Mouse (Mus musculus): ENCODE results near the gene Spata48.
A peak's percentile ranks its signal among the peaks of the same experiment; 100 is the strongest.

The Spata48 gene

GRCm38 (mm10) chr11:11461635-11462560, at the start of gene Spata48, which contains the start of gene Zpbp:
Spata48 (plus strand) TSS chr11:11462094.
Zpbp (minus strand) TSS chr11:11462408.
- peak; percentile 88 to 94 for DNase-seq (ENCODE audit: low read depth in 1 of 2, low spot score in 2 of 2)

GRCm38 (mm10) chr11:11414188-11414587, 47.7 kb upstream of the Spata48 start:
- no peak for DNase-seq (ENCODE audit: low read depth in 1 of 2, low spot score in 2 of 2)

GRCm38 (mm10) chr11:11417356-11417755, 44.5 kb upstream of the Spata48 start:
- no peak for DNase-seq (ENCODE audit: low read depth in 1 of 2, low spot score in 2 of 2)

- no peak for DNase-seq (ENCODE audit: low read depth in 1 of 2, low spot score in 2 of 2)
Observed at GRCm38 (mm10) chr11:11455037-11455436, 6.9 kb upstream of the Spata48 start.

GRCm38 (mm10) chr11:11462561-11462890, 632 bp downstream of the Spata48 start:
- DNase-seq (ENCODE audit: low read depth in 1 of 2, low spot score in 2 of 2): no peak

- DNase-seq (ENCODE audit: low read depth in 1 of 2, low spot score in 2 of 2): no peak
Observed at GRCm38 (mm10) chr11:11468924-11469323, 7.0 kb downstream of the Spata48 start.

GRCm38 (mm10) chr11:11484378-11484777, 22.5 kb downstream of the Spata48 start:
- DNase-seq (ENCODE audit: low read depth in 1 of 2, low spot score in 2 of 2): no peak

- DNase-seq (ENCODE audit: low read depth in 1 of 2, low spot score in 2 of 2): no peak
Observed at GRCm38 (mm10) chr11:11492044-11492443, 30.1 kb downstream of the Spata48 start.

- no peak for DNase-seq (ENCODE audit: low read depth in 1 of 2, low spot score in 2 of 2)
Observed at GRCm38 (mm10) chr11:11495697-11496096, 33.8 kb downstream of the Spata48 start.

GRCm38 (mm10) chr11:11499944-11500343, 38.0 kb downstream of the Spata48 start:
- DNase-seq (ENCODE audit: low read depth in 1 of 2, low spot score in 2 of 2): peak in 1 of 2 experiments; percentile 20

- DNase-seq (ENCODE audit: low read depth in 1 of 2, low spot score in 2 of 2): no peak
Observed at GRCm38 (mm10) chr11:11506187-11506586, 44.3 kb downstream of the Spata48 start.

- no peak for DNase-seq (ENCODE audit: low read depth in 1 of 2, low spot score in 2 of 2)
Observed at GRCm38 (mm10) chr11:11509413-11509812, 47.5 kb downstream of the Spata48 start.

- no peak for DNase-seq (ENCODE audit: low read depth in 1 of 2, low spot score in 2 of 2)
Observed at GRCm38 (mm10) chr11:11512056-11512455, 50.2 kb downstream of the Spata48 start.

GRCm38 (mm10) chr11:11513008-11513799, 51.3 kb downstream of the Spata48 start:
- DNase-seq (ENCODE audit: low read depth in 1 of 2, low spot score in 2 of 2): no peak

GRCm38 (mm10) chr11:11514920-11515319, 53.0 kb downstream of the Spata48 start:
- no peak for DNase-seq (ENCODE audit: low read depth in 1 of 2, low spot score in 2 of 2)

GRCm38 (mm10) chr11:11517781-11518435, 56.0 kb downstream of the Spata48 start:
- DNase-seq (ENCODE audit: low read depth in 1 of 2, low spot score in 2 of 2): no peak

GRCm38 (mm10) chr11:11519255-11520243, 57.7 kb downstream of the Spata48 start:
- no peak for DNase-seq (ENCODE audit: low read depth in 1 of 2, low spot score in 2 of 2)

GRCm38 (mm10) chr11:11521908-11522441, 60.1 kb downstream of the Spata48 start:
- DNase-seq (ENCODE audit: low read depth in 1 of 2, low spot score in 2 of 2): no peak

- no peak for DNase-seq (ENCODE audit: low read depth in 1 of 2, low spot score in 2 of 2)
Observed at GRCm38 (mm10) chr11:11528760-11529159, 66.9 kb downstream of the Spata48 start.

- DNase-seq (ENCODE audit: low read depth in 1 of 2, low spot score in 2 of 2): no peak
Observed at GRCm38 (mm10) chr11:11529165-11529564, 67.3 kb downstream of the Spata48 start.
